Mouse (Mus musculus) lung, postnatal 36 days (tissue): ENCODE results near the gene Gas2l2.
A peak's percentile ranks its signal among the peaks of the same experiment; 100 is the strongest.

Experiments used
- DNase-seq: peaks from one replicate; pipeline ENCODE4 v3.0.0; 2022; ENCODE audit warnings: mixed read lengths

Gas2l2 gene

DNA sequence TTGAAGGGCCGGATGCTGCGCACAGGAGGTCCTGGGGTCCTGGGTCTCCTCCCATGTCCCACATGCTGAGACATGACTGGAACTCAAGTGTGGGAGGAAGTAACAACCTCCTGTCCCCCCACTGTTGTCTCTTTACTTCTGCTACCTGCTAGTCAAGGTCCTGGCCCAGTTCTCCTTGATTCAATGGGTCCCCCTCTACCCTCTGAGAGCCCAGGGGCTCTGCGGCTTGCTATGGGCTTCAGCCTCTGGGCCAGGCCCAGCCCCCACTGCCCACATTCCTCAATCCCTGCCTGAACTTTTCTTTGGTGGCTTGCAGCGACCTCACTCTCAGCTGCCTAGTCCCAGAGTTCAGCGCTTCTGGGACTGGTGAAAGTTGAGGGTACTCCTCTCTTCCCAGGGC lies at the start of gene Gas2l2:
TSS of gene Gas2l2 (minus strand) at position 101 of the 400 bp plus-strand sequence.
- no peak for DNase-seq

DNA sequence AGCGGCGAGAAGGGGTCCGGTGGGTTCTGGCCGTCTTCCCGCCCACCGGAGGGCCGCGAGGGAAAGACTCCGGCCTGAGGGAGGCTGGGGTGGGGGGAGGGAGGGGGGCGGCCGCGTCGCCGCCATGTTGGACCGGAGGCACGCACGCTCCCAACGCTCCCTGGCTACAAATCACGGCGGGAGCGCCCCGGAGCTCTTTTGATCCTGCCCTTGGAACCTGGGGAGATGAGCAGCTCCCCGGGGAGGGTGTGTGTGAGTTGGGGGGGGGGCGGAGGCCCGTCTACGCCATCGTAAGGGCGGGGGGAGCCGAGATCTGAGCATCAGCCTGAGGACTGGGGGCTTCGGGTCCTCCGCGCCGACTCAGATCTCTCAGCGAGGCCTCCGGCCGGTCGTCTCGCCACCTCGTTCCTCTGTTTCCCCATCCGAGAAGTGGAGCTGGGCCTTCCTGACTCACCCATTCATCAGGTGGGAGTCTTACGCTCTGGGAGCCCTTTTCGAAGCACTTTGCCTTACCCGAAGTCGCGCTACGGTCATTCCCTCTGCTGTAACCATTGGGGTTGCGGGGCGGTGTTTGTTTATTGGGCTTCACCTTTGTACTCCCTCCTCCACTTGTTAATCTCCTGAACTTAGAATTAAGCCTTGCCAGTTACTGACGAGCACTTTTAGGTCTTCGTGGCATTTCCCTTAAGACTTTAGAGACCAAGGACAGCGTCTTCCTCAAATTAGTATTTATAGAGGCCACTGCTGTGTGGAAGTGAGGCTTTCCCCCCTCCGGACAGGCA lies 44.2 kb upstream of the Gas2l2 start:
- DNase-seq = no peak

DNA sequence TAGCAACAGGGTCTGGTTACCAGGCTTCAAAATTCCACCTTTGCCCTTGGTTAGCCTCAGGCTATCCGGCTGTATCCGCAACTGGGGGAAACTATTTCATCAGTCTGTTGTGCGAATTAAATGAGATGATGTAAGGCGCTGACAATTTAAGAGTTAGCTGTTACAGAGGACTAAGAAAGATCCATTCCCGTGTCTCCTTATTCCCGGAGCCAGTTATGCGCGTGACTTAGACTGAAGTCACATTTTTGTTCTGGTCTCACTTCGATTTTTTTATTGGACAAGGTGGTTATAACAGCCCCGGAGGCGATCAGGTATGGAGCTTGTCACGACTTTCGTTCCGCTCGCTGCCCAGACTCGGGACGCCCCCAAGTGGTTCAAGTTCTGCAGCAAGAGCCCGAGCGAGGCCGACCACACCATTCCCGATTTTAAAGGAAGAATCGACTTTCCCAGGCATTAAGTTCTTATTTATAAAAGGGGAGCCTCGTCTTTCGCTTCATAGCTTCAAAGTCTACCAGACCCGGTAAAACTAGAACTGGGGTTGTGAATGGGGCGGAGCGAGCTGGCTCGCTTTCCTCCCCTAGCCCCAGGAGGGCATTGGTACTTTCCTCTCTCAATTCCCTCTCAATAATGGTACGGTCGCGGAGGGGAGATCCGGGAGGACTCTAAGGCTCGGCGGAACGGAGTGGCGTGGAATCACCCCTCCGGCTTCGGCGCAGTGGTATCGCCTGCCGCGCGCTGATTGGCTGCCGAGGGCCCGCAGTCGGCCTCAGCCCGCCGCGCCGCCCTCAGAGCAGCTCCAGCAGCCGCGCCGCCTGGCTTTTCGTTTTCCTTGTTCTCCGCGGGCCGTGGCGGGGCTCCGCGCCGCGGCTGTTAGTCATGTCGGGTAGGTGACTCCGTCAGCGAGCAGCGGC lies 43.3 kb upstream of the Gas2l2 start, which contains the start of gene Taf15:
TSS of gene Taf15 (plus strand) at position 763 of the 911 bp plus-strand sequence.
- peak; percentile 98 for DNase-seq

DNA sequence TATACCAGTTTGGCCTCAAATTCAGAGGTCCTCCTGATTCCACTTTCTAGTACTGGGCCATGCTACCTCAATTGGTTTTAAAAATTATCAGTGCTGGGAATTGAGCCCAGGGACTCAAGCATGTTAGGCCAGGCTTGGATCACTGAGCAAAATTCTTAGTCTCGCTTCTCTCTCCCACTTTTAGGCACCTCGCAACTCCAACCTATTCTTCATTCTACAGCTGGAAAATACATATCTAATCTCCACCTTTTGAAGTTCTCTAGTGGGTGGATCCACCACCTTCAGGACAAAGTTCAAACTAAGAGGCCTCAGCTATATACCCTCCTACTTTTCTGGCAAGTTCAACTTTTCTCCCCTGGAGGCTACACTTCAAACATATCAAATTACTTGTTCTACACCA lies 42.5 kb upstream of the Gas2l2 start:
- DNase-seq = no peak

DNA sequence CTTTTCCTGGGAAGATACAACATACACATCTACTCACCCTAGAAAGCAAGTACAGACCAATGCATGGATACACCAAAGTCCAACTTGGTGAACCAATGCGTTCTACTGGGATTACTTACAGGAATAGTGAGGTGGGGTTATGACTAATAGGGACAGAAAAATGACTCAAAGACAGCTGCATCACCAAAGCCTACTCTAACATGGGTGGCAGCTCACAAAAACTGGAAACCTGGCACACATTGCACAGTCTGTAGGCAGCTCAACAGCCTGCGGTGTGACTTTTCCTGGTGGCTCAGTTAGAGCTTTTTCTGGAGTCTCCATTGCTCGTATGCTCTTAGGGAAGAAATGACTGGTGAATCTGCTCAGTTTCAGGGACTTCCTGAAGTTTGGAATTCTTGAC lies 39.5 kb upstream of the Gas2l2 start:
- DNase-seq = no peak

DNA sequence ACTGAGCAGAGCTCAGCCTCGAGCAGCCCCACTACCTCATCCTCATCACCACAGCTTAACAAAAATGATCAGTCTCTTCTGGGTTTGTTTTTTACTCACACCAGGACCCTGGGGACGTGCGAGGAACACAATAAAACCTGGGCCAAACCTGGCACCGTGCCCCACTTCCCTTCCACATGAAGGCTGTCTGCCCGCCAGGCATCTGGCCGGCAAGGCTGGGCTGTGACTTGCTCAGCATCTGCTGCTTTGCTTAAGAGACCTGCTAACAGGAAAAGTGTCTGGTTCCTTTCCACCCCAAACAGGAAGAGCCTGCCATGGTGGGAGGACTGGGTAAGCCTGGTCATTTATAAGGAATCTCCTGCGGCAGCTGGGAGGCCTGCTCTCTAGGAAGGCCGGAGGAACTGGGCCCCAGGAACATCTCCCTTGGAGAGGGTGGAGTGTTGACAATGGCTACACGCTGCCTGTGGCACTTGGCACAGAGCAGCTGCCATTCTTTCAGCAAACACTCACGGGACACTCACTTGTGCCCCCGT lies 37.9 kb upstream of the Gas2l2 start:
- DNase-seq = peak; percentile 88

DNA sequence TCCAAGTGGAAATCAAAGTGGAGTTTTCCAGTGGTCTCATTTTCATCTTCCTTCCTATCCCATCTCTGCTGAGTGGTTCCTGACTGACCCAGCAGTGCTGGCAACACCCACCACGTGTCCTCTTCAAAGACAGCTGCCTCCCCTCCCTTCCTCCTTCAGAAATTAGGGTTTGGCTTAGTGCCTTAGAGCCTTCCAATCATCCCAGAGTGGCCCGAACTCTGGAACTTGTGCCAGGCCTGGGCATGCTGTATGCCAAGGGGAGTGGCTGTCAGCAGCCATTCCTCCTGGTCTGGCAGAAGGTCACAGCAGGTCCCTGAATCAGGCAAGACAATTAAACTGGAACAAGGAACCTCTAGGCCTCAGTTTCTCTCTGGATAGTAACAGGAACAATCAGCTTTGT lies 36.7 kb upstream of the Gas2l2 start:
- DNase-seq = peak; percentile 86

DNA sequence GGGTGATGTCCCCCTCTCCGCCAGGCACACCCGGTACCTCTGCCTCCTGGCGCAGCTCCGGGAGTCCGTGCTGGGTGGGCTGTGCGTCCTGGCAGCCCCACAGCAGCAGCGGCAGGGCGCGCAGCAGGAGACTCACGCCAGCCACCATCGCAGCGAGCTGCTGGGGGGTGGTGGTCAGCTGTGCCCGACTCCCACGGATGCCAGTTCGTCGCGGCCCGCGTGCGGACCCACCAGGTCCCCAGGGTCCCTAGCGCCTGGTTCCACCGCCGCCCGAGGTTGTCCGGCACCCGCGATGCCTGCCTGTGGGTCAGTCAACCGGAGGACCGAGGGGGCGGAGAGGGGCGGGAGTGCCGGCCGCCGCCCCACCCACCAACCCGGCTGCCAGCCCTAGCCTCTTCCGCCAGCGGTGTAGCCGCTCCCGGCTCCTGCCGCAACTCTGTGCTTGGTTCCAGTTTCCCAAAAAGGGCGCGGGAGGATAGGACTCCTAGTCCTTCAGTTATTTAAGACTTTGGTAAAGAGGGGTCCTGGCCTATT lies 33.5 kb upstream of the Gas2l2 start, which contains the start of gene Mmp28:
TSS of gene Mmp28 (minus strand) at position 361 of the 534 bp plus-strand sequence.
- peak; percentile 81 for DNase-seq

DNA sequence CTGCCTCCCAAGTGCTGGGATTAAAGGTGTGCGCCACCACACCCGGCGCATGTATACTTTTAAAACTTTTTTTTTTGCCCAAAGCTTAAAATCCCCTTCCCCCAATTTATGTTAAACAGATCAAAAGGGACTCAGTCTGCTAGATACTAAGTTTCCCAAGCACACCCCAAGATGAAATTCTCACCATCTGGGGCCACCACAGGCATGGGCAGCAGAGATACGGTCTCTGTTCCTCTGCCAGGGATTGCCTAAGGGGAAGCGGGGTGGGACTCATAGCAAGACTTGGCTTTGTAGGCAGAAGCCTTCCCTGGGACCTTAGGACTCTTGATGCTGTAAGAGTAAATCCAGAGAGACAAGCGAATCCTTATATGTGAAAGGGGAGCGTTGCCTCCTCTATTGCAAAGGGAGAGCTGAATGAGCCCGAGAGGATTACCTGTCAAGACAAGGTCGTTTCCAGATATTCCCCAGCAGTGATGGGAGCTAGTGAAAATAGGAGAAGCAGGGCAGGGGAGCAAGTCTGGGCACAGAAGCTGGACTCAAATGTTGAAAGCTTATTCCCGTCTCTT lies 32.3 kb upstream of the Gas2l2 start:
- DNase-seq = peak; percentile 41

DNA sequence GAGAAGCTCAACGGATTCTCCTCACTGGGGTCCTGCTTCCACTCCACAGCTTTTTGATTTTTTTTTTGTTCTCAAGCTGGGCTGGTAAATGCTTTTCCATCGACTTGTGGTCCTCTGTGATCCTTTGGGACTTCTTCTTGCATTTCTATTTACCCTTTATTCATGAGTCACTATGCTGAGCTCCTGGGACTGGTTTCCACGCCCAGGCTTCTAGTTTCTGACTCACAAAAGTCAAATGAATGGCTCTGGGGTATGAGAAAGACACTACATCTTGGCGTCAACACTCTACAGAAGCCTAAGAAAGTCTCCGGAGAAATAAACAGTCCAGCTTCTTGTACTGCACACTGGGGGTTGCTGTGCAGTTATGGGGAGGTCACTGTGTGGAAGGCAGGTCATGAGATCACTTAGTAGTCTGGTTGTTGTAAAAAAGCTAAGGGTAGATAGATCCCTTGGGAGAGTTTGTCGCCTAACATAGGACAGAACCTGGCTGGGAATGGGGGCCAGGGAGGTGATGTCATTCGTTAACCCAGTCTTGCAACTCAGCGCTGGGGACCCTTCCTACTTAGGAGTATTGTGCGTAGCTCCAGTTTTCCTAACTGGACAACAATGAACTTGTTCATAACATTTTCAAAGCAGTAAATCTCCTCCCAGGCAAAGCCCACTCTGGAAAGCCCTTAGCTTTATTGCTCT lies 28.8 kb upstream of the Gas2l2 start:
- no peak for DNase-seq

DNA sequence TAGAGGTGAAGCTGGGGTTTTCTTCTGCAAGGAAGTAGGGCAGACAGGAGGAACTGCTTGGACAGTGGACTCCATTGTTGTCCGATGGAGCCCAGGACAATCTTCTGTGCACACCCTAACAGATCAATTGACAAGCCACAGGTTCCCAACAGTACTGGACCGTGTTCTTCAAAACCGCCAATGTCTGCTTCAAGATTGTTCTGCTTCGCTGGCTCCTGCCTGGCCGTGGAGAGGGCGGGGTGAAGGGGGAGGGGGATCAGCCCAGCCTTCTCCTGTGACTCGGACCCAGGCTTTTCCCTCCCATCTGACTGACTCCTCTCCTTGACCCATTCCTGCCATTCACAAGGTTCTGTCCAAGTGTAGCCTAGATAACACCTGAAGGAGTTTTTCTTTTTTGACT lies 28.0 kb upstream of the Gas2l2 start:
- DNase-seq = no peak

DNA sequence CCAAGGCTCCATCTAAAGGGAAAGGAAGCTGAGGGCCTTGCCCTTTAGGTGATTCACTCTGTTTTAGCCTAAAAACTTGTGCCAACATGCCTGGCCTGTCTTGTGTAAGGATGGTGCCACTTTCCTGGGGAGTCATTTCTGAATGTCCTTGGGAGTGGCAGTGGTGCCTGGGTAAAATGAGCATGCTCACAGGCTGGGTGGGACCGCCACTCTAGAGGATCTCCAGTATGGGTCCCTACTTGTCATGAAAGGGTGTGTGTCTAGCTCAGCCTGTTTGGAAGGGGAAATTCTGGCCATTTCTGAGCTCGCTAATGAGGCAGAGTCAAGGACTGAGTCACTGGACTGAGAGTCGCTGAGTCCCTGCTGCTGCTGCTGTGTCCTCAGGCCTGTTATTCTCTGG lies 26.4 kb upstream of the Gas2l2 start:
- no peak for DNase-seq

DNA sequence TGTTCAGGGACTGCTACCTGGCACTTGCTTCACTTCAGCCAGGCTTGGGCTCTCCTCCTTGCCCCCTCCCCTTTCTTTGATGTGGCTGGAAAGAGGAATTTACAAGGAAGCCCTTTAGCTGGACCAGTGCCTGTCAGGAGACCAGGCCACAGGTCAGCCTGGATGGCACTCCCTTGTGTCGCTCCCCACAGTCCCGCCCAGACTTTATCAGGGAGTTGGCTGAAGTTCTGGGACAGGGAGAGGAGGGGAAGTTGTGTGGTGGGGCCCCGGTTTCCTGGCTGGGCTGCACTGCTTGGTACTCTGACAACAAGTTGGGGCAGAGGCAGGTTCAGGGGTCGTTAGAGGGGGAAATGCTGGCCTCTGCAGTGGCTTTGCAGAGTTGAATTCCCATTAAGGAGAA lies 25.3 kb upstream of the Gas2l2 start:
- DNase-seq = peak; percentile 78

DNA sequence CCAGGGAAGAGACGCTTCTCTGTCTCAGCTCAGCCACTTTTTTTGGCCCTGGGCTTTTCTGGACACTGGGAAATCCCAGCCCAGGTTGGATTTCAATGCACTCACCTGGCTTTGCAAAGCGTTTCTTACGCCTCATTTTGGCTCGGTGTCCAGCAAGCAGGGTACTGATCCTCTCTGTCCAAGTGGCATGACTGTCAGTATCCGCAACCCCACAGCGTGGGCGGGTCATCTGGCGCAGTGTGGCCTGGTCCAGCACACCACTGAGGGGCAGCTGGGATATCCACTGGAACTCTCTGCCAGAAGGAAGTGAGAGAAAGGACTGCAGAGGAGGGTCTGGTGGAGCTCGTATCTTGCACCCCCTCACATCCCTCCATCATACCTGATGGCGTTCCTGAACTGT lies 22.0 kb upstream of the Gas2l2 start:
- DNase-seq = no peak

DNA sequence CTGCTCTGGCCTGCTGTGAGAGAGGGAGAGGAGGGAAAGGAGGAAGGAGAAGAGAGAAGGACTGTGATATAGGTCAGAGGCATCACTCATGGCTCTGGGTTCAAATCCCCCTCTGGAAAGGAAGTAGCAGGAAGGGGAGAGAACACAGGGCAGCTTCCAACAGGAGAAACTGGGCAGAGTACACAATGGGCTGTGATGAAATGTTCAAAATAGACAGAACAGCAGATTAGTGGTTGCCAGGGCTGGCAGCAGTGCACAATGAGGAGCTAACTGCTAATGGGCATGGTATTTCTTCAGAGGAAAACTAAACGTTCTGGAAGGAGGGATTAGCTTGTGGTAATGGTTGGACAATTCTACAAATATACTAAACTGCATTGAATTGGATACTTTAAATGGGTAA lies 21.3 kb upstream of the Gas2l2 start:
- DNase-seq = no peak

DNA sequence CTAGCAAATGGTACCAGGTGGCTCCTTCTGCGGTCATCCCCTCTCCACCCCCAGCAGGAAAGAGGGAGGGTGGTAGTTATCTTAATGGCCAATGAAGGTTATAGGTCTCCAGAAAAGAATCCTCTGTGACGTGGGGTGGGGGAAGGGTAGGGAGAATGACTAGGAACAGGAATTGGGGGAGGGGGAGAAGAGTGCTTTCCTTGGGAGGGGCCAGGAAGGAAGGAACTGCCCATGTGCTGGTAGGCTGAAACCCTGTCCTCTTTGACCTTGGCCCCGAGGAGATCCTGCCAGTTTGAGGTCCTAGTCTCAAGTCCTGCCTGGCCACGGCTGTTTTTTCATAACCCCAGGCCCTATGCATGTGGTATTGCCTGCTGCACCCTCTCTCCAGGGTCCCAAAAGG lies 20.0 kb upstream of the Gas2l2 start:
- DNase-seq = peak; percentile 44

DNA sequence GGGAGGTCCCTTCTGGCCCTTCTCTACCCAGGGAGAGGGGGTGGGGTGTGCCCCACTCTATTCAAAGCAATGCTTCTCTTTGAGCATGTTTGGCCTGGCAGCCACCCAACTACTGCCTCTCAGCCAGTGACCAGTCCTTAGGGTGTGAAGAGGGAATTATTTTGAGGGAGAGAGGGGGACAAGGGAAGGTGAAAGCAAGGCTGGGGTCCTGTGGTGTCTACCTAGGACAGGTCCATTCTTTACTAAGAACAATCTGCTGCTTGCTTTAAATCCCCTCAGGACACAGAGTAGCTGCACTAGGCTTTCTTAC lies 19.6 kb upstream of the Gas2l2 start:
- DNase-seq = peak; percentile 83

DNA sequence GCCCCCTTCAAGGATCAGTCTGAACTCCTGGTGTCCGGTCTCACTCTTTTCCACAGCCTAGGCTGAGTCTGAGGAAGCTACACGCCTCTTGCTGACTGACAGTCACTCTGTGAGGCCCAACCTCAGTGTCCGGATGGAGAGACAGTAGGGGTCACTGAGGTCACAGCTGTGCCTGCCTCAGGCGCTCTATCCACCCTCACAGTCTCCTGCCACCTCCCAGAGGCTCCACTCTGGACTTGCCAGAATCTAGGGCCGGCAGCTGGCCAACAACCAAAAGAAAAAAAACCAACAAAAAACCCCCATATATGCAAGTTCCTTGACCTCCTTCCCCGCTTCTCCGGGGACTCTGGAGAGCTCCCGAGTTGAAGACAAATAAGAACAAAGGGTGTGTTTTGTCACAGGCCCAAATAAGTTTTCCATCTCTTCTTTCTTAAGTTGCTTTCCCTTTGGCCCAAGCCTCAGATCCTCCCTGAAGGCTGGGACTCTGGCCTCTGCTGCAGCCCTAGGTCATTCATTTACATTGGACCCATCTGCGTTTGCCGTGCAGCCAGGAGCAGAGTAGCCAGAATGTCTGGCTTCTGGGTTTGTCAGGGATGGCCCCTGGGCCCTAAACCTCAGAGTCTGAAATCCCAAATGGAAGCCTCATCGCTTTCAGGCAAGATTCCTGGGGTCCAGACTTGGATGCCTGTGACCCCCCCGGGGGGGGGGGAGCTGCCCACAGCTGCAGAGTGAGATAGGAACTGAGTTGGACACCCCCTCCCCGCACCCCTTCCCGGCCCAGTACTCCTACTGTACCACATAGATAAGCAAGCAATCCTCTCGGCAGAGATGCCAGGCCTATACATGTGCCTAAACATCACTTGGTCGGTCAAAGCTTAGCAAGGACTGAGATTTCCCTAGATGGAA lies 19.0 kb upstream of the Gas2l2 start:
- DNase-seq = peak; percentile 55

DNA sequence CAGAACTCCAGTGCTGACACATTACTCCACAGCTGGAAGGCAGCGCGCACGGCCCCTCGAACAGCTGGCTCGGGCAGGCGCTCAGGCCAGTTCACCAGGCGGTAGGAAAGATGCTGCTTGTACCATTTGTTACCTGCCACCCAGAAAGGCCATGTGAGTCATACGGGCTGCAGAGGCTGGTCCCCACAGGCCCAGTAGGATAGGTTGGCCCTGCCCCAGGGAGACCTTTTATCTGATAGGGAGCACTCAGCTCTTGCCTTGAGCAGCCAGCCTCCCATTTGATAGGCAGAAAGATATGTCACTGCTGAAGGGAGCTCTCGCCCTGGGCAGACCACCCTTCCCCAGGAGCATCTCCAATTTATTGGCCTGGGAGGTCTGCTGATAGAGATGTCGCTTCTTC lies 18.4 kb upstream of the Gas2l2 start:
- DNase-seq = no peak

DNA sequence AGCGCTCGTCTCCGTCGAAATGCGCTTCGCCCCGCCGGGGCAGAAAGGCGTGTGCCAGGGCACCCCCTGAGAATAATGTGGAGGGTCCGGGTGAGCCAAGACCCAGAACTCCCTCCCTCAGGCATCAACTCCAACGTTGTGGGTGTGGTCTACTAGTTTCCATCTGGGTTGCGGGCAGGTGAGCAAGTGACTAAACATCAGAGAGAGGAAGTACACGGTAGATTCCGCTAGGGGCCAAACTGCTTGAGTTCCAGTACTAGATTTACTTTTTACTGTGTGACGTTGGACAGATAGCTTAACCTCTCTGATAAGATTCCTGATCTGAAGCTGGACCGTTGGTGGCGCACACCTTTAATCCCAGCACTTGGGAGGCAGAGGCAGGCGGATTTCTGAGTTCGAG lies 15.7 kb upstream of the Gas2l2 start:
- no peak for DNase-seq

DNA sequence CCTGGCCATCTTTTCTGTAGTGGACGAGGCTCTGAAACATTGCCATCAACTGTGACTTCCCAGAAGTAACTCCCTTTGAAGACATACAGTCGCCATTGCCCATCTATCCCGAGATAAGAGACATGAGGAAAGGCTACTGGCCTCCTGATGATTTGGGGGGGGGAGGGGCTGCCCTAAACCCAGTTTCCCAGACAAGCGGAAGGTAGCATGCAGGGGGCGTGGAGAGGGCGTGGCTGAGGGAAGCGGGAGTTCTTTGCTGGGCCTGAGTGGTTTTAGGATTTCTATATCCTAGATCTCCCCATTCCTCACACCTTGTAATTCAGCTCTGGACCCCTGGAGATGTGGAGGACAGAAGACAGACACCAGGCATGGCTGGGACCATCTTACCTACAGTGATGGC lies 14.6 kb upstream of the Gas2l2 start:
- no peak for DNase-seq
